Mouse (Mus musculus) cerebellum, adult 9-10 months (tissue): ENCODE measurements at regions not wholly inside any gene's neighbourhood (a gene's known extent, or its start where the extent isn't known, plus 50 kb on each side); places are given as distances from the start of the nearest gene placed in this dataset.

ENCODE experiments used
- DNase-seq: peaks from one replicate; pipeline ENCODE4 v3.0.0; 2022

- no peak for DNase-seq
These were observed 1277.5 kb downstream of the Gsdmc2 start for GRCm38 (mm10) chr15:62567431-62567830.

GRCm38 (mm10) chr15:62566106-62566511 is 1278.9 kb downstream of the Gsdmc2 start:
- DNase-seq, result no peak

- DNase-seq, result no peak
These were observed 1311.7 kb downstream of the Gsdmc2 start for GRCm38 (mm10) chr15:62533233-62533632.

DNA sequence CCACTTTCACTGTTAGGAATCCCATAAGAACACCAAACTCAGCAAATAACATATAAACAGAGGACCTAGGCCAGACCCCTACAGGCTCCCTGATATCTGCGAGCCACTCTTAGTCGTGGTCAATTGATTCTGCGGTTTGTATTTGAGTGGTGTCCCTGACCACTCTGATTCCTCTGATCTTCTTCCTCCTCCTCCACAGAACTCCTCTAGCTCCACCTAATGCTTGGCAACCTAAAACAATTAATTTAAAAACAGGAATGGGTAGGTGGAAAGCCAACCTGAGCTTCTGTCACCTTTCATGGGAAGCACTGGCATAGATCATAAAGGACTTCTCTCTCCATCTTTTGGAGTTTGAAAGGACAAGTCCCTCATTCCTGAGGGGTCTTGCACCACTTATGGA is 1316.0 kb downstream of the Gsdmc2 start:
- DNase-seq, result no peak

- DNase-seq, result no peak
These were observed 1320.3 kb downstream of the Gsdmc2 start for GRCm38 (mm10) chr15:62524628-62525027.

DNA sequence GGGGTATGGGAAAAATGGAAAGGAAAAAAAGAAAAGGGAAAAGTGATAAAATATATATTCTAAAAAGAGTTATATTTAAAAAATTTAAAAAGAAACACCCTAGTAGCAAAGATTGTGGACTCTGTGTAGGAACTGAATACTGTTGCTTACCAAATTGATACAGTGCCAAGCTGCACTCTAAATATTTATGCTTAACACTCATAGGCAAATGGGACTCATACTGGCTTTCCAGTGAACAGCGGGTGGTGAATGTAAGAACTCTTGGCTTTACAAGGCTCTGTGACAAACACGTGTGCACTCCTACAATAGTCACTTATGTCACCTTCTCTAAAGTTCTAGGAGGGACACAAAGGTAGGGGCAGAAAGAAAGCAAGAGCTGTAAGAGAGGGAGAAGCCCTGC is 1320.8 kb downstream of the Gsdmc2 start:
- no peak for DNase-seq

- DNase-seq, result no peak
These were observed 1331.5 kb downstream of the Gsdmc2 start for GRCm38 (mm10) chr15:62513462-62513861.

GRCm38 (mm10) chr15:62511461-62511860 is 1333.5 kb downstream of the Gsdmc2 start:
- DNase-seq, result no peak

- no peak for DNase-seq
These were observed 1341.1 kb downstream of the Gsdmc2 start for GRCm38 (mm10) chr15:62503866-62504265.

DNA sequence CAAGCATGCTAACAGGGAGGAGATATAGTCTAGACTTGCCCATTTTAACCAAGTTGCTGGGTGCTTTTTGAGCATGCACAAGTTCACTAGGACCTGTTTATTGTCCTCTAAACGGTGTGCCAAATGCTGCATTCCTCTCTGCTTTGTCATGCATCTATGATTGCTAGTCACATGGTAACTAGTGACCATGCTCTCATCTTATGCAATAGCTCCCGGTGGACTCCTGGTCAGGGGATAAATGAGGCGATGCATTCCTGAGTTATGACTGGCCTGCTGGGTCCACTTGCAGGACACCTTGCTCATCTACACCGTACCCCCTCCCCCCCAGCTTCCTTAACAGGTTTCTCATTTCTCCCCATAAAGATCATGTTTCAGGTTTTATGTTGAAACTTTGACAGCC is 1344.0 kb downstream of the Gsdmc2 start:
- DNase-seq, result no peak

DNA sequence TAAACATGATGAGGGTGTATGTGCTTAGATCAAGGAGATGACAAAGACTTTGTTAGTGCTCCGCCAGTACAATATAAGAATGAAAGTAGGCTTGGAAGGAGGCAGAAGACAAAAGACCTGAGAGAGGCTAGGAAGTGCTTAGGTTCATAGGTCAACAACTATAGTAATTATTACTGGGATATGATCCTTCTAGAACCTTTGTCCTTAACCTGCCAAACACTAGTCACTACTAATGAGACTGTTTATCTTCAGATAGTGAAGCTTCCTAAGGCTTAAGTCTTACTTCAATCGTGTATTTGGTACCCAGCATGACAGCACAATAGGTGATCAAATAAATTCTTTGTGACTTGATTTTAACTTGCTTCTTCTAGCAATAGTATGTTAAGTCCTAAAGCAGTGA is 1344.5 kb downstream of the Gsdmc2 start:
- DNase-seq, result no peak

- DNase-seq, result no peak
These were observed 1348.8 kb downstream of the Gsdmc2 start for GRCm38 (mm10) chr15:62496193-62496592.

GRCm38 (mm10) chr15:62492350-62492749 is 1352.6 kb downstream of the Gsdmc2 start:
- no peak for DNase-seq

GRCm38 (mm10) chr15:62490548-62490947 is 1354.4 kb downstream of the Gsdmc2 start:
- no peak for DNase-seq

GRCm38 (mm10) chr15:62486540-62486939 is 1358.4 kb downstream of the Gsdmc2 start:
- no peak for DNase-seq

DNA sequence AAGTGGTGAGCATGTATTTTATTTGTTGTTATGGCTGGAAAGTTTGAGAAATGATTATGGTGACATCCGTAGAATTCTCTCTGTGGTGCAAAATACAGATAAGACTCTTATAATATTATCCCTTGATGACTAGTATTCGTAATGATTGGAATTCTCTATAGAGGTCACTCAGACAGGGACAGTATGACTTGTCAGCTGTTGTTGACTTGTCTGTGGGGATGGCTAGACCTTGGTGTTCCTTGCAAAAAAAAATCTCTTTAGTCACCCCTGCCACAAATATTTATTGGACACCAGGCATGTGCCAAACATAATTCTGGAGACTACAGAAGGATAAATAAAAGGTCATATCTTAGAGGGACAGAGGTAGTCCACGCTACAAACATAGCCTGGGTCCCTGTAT is 1360.6 kb downstream of the Gsdmc2 start:
- DNase-seq, result no peak

DNA sequence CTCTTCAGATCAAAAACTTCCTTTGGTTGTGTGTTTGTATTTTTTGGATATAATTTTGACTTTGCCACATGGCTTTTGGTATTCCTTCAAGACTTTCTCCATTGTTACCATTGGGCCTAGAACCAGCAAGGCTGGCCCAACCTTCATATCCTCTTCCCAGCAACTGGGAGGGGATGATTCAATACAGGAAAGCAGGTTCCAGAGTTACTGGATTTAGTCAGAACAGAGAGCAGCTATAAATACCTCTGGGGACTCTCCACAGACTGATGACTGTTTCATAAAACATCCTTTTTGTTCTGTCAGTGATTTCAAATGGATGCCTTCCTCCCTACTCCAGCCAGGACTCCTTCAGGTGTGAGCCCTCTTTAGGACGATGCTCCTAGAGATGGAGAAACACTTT is 1361.4 kb downstream of the Gsdmc2 start:
- DNase-seq, result no peak

- no peak for DNase-seq
These were observed 1362.6 kb downstream of the Gsdmc2 start for GRCm38 (mm10) chr15:62482357-62482756.

DNA sequence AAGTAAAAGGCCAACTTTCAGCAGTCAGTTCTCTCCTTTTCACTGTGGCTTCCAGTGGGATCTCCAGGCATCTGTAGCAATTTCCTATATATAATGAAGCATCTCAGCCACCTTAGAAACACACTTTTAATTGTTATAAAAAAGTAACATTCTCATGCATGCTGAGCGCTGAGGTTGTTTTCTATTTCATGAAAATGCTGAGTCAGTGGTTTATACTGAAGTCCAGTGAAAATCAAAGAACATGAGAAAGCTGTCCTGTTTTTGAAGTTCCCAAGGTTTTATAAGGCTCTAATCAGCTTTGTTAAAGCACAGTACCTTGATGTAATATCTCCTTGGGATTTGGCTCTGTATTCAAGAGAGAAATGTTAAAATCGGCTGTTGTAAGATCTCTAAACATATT is 1367.2 kb downstream of the Gsdmc2 start:
- no peak for DNase-seq

- DNase-seq, result no peak
These were observed 1368.5 kb downstream of the Gsdmc2 start for GRCm38 (mm10) chr15:62476452-62476851.

- DNase-seq, result no peak
These were observed 1374.2 kb downstream of the Gsdmc2 start for GRCm38 (mm10) chr15:62470683-62471331.

GRCm38 (mm10) chr15:62468076-62468475 is 1376.9 kb downstream of the Gsdmc2 start:
- DNase-seq, result peak; percentile 9

DNA sequence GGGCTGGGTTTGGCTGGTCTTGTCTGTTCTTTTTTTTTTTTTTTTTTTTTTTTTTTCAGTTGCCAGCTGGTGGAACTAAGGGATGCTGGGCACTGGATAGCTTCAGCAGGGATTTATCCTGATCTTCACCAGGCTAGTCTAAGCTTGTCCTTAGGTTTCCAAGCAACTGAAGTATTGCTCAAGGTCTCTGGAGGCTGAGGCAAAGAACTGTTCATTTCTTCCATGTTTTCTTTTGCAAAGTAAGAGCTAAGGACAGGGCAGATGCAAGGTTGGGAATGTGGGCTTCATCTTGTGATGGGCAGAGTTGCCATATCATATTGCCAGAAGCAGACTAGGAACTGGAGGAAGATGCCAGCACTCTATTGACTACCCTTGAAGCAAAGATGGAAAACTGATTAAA is 1378.1 kb downstream of the Gsdmc2 start:
- DNase-seq, result no peak

GRCm38 (mm10) chr15:62465026-62465839 is 1379.7 kb downstream of the Gsdmc2 start:
- no peak for DNase-seq

DNA sequence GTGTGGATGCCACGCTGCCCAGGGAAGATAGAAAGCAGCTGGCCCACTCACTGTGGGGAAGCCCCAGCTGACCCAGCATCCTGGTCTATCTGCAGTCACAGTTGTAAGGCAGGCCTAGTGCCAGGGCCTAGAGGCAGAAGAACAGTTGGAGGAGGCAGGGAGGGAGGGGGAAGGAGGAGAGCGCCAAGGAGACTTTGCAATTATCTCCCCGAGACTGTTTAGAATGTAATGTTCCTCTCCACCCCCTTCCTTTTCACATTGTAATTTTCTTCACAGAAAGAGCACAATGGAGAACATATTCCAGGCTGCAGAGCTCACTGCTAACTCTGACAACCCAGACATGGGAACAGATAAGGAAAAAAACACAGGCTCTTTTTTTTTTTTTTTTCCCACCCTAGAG is 1382.3 kb downstream of the Gsdmc2 start:
- peak; percentile 68 for DNase-seq
